Mouse (Mus musculus) common myeloid progenitor, adult 5-6 weeks (primary cell): ENCODE results near the gene Htr7. TPM values are rescaled to one million over a fixed set of nuclear protein-coding genes. Genes with fewer than 3 reads are reported as not detected.

Experiments
- ATAC-seq: replicated peaks from 2 replicates; pipeline ENCODE4 v1.8.0; 2016; ENCODE audit warnings: low read depth, mild to moderate bottlenecking, moderate TSS enrichment, inconsistent platforms; ENCODE audit not compliant: poor library complexity, severe bottlenecking
- total RNA-seq: library from RNA; stranded (forward); fragments of 200-1000, 187-1606 nt; gene quantifications from 2 replicates; pipeline ENCODE4 v1.2.3, GENCODE M21; 2017

Gene Htr7
- not detected in 2 replicates for total RNA-seq

DNA sequence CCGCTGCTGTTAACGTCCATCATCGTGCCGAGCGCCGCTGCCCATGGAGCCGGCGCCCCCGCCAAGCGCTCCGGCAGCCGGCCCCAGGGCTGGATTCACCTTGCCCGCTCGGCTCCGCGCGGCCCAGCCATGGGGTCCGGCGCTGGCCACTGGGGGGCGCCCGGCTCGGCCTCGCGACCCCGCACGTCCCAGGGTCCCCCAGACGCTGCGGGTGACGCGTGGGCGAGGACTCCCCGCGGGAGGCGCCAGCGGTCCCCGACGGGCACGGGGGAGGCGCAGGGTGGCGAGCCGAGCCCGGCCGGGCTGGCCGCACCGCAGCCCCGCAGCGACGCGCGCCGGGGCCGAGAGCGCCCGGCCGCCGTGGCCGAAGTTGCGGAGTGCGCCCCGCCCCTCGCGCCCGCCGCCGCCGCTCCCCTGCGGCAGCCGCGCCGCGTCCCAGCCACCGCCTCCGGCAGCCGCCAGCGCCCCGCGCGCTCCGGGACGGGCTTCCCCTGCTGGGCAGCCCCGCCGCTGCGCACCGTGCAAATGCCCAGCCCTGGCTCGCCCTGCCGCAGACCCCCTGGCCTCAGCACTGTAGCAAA lies at the start of gene Htr7:
Gene Htr7 (minus strand): TSS at position 277 of the 581 bp plus-strand sequence.
- peak; percentile 32; the same call in 1 of the 2 replicates for ATAC-seq

DNA sequence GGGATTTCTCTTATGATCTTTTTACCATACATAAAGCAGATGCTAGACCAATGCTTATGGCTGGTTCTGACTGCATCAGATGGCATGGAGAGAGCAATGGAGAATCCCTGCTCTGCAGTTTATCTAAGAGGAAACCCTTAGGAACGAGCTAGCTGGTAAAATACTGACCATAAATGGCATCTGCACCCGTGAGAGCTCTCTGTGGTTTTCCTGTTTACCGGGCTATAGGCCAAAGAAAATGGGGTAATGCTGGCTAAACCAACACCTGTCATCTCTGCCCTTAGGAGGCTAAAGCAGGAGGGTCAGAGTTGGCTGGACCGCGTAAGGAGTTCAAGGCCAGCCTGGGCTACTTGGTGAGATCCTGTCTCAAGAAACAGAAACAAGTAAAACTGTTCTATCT lies 46.6 kb upstream of the Htr7 start:
- ATAC-seq: peak; percentile 63

- no peak for ATAC-seq
These were observed 41.6 kb upstream of the Htr7 start for GRCm38 (mm10) chr19:36098916-36099315.

- no peak for ATAC-seq
These were observed 41.0 kb upstream of the Htr7 start for GRCm38 (mm10) chr19:36098265-36098664.

DNA sequence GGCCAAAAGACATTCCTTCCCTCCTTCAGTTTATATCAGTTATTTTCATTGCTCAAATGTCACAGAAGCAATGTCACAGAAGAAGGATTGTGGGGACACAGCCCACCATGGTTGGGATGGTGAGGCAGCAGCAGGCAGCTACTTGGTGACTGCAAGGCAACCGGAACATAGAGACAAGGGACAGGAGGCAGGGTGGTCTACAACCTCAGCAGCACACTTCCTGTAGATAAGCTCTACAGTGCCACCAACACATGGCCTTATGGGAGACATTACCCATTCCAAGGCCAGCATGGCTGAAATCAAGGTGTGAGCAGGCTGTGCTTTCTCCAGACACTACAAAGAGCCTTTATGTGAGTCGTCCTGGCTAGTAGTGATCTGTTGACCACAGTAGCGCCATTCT lies 39.9 kb upstream of the Htr7 start:
- ATAC-seq: peak; percentile 54; the same call in 1 of the 2 replicates

- peak; percentile 97 for ATAC-seq
These were observed 33.5 kb upstream of the Htr7 start for GRCm38 (mm10) chr19:36090781-36091180.

DNA sequence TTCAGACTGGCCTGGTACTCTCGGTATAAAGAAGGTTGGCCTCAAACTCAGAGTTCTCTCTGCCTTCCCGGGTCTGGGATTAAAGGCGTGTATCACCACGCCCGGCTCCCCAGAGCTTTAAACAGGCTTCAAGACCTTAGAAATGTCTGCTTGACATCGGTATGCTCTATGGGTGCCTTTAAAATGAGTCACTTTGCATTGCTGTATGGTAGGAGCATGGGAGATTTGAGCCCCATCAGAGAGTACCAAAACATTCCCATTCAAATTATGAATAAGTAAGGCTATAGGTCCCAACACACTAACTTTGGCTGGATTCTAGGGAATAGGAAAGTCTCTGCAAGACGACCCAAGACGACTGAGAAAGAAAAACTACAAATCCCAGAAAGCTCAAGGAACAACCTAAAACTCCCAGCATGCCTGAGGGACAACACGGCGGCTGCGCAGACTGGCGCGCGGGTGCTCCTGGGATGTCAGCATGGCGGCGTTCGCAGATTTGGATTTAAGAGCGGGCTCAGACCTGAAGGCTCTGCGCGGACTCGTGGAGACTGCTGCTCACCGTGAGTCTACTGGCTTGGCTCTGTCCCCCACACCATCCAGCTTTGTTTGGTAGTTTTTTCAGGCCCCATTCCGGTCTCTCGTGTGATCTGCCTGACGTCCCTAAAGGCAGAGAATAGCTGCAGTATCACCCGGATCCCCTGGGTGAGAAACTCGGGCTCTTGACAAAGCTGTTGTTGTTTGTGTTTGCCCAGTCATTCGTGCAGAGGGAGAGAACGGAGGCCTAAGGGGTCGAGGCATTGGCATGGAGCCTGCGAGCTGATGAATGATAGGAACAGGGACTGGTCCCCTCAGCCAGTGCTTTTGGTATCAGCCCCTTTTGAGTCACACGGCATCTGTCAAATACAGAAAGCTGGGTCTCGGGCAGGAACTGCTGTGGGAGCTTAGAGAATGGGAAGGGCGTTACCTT lies 26.2 kb upstream of the Htr7 start, which contains the start of gene Rpp30:
Gene Rpp30 (plus strand): TSS at position 455 of the 964 bp plus-strand sequence.
- peak; percentile 98 for ATAC-seq

- ATAC-seq: peak; percentile 87
These were observed 25.4 kb upstream of the Htr7 start for GRCm38 (mm10) chr19:36082606-36083261.

DNA sequence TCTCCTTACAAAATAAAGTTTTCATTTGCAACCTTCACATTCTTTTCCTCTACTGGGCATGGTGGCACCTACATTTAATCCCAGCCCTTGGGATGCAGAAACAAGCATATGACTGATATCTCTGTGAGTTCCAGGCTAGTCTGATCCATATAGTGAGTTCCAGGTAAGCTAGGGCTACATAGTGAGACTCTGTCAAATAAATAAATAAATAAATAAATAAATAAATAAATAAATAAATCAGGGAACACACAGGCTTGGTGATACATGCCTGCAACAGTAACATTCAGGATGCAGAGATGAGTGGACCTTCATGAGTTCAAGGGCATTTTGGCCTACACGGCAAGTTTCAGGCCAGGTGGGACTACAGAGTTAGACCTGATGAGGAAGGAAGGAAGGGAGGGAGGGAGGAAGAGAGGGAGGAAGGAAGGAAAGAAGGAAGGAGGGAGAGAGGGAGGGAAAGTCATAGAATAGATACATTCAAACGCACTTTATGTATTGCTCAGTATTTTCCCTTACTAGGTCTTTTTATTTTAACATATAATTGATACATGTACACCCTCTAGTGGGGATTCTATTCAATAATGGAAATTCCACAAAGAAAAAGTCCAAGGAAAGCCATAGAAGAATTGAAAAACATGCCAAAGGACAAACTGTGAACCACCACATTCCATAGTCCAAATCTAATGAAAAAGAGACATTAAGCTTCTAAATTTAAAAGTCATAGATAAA lies 5.7 kb upstream of the Htr7 start:
- no peak for ATAC-seq

DNA sequence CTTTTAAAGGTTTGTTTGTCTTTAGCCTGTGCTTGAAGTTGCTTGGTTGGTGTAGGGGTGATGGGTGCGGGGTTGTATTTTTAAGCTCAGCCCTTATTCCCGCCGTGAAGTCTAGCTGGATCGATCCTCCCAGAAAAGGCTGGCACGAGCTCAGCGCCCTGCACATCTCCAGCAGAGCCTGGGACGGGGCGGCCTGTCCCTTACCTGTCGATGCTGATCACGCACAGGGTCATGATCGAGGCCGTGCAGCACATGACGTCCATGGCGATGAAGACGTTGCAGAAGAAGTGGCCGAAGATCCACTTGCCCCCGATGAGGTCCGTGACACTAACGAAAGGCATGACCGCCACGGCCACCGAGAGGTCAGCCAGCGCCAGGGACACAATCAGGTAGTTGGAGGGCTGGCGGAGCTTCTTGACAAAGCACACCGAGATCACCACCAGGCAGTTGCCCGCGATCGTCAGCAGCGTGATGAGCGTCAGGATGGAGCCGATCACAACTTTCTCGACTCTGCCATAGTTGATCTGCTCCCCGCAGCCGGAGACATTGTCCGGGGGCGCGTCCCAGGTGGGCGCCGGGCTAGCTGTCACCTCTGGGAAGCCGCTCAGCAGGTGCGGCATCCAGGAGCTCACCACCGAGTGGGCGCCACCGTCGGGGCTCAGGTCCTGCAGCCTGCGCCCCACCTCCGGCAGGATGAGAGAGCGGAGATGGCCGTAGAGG lies 645 bp downstream of the Htr7 start:
- ATAC-seq: 0 out of 2 replicates have a peak, but pooled peaks have one; percentile 5

- ATAC-seq: no peak
These were observed 11.3 kb downstream of the Htr7 start for GRCm38 (mm10) chr19:36046046-36046445.

- ATAC-seq: no peak
These were observed 42.5 kb downstream of the Htr7 start for GRCm38 (mm10) chr19:36014836-36015235.

- ATAC-seq: peak; percentile 100
These were observed 51.0 kb downstream of the Htr7 start for GRCm38 (mm10) chr19:36006277-36006676.

- peak; percentile 15; the same call in 1 of the 2 replicates for ATAC-seq
These were observed 52.3 kb downstream of the Htr7 start for GRCm38 (mm10) chr19:36004961-36005360.

GRCm38 (mm10) chr19:36002476-36003445 lies 54.5 kb downstream of the Htr7 start:
- ATAC-seq: no peak

GRCm38 (mm10) chr19:36001512-36001911 lies 55.8 kb downstream of the Htr7 start:
- ATAC-seq: no peak

DNA sequence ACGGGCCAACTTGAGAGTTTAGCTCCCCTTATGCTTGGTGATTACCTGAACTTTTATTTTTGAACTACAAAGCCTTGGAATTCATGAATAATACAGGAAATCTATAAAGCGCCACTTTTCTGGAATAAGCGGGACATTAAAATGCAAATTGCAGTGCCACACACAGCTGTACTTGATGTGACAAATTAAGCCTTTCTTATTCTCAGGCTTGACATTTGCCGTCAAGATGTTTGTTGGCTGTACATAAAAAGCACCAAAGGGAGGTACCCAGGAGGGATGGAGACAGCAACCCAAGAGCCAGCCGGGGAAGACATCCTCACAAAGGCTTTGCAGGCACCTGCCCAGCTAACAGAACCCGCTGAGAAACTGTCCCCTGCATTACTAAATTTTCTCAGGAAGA lies 56.4 kb downstream of the Htr7 start:
- ATAC-seq: no peak

GRCm38 (mm10) chr19:35997384-35997783 lies 59.9 kb downstream of the Htr7 start:
- ATAC-seq: peak; percentile 91
